Mouse (Mus musculus): ENCODE data around the gene Ppm1l. TPM values are rescaled to one million over a fixed set of nuclear protein-coding genes. Genes with fewer than 3 reads are reported as not detected.
"Not testable (repeated sequence)": the region's sequence is repeated elsewhere in the genome, so short reads cannot be mapped to it uniquely, and the experiment has no call there.

Gene Ppm1l
- polyA plus RNA-seq, 1 experiment from 2014 or later: 5.8 TPM

DNA sequence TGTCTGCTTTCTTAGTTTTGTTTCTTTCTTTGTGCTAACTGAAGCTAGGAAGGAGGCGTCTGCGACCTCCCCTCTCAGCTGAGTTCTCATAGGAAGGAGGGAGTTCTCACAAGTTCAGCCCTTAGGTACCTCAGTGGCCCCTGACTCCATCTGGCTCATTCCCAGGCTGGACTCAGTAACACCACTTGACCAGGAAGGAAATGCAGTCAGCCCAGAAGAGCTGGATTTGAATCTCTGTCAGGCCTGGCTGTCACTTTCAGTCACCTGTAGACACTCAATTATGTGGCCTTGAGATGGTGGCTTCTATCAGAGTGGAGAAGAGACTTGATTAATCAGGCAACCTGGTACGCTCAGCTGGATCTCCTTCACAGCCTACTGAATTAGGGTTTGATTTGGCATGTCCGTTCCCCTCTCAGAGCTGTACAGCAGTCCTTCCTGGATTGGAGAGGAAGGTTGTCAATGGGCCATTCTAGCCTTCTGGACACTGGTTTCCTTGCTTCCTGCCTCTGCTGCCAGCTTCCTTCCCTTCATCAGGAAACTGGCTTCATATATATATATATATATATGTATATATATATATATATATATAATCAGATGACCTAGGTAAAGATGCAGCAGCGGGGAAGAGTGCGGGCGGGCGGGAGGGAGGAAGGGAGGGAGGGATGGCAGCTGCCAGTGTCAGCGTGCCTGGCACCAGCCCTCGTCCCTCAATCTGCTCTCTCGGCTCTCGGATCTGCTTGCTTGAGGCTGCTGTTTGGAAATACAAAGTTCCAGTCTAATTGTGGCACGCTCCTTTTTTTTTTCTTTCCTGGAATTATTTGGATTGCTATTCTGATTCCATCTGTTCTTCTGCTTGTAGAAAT, 45.1 kb downstream of the Ppm1l start:
- Histone ChIP-seq H3K27ac (no peak overlapping the region), H3K4me3 (no peak overlapping the region), H3K4me1 (0 out of 2 replicates have a peak, but pooled peaks cover 5% of the 10 kb centered on the region), H3K27me3 (ENCODE audit: insufficient read depth, poor library complexity, severe bottlenecking) (no peaks in the 10 kb centered on the region), H3K36me3 (no peaks in the 10 kb centered on the region), H3K9me3 (no peaks in the 10 kb centered on the region)
- DNase-seq (ENCODE audit: low spot score): no peak
- WGBS: 86% methylated on average over 12 of the region's 13 CpGs

DNA sequence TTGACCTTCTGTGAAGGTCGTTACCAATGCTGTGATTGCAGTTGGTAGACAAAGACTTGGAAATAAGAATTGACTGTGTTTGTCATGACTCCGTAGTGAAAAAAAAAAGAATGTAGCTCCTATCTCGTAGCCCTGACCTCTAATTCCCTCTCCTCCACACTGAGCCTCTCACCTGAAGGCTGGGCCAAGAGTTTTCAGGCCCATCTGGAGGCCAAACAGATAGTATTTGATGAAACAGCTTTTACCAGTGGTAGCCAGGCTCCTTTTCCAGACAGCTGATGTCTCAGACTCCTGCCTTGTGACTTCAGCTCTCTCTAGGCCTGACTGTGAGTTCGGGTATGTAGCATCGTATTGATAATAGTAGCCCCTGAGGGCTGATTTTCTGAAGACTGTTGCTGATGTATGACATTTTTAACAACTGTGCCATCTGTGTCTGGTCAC, 45.7 kb downstream of the Ppm1l start:
- no peak overlapping the region for H3K27ac ChIP-seq
- H3K9me3 ChIP-seq: no peaks in the 10 kb centered on the region
- no peak for DNase-seq (ENCODE audit: low spot score)
- 72% methylated on average over 5 of the region's 5 CpGs for WGBS
- H3K4me3 ChIP-seq: no peak overlapping the region
- no peaks in the 10 kb centered on the region for H3K36me3 ChIP-seq
- 0 out of 2 replicates have a peak, but pooled peaks cover 5% of the 10 kb centered on the region for H3K4me1 ChIP-seq
- H3K27me3 ChIP-seq (ENCODE audit: insufficient read depth, poor library complexity, severe bottlenecking): no peaks in the 10 kb centered on the region

DNA sequence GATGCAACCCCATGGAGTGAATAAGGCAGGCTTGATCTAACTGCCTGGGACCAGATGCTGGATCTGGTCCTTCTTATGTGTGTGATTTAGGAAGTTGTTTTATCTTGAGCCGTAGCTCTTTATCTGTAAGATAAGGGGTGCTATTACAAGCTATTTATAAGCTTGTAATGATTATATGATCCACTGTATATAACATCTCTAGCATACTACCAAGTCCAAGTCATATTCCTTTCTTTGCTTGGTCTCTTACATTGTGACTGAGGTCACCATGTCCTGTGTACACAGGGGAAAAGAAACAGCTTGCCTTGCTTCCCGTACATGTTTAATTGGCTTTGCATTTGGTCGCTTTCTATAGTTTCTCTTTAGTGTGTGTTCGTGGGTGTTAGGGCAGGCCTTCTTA, 46.2 kb downstream of the Ppm1l start:
- no peak overlapping the region for H3K27ac ChIP-seq
- no peak for DNase-seq (ENCODE audit: low spot score)
- 0 out of 2 replicates have a peak, but pooled peaks cover 5% of the 10 kb centered on the region for H3K4me1 ChIP-seq
- no peak overlapping the region for H3K4me3 ChIP-seq
- 70% methylated on average over 4 of the region's 4 CpGs for WGBS
- no peaks in the 10 kb centered on the region for H3K36me3 ChIP-seq
- H3K9me3 ChIP-seq: no peaks in the 10 kb centered on the region
- no peaks in the 10 kb centered on the region for H3K27me3 ChIP-seq (ENCODE audit: insufficient read depth, poor library complexity, severe bottlenecking)

DNA sequence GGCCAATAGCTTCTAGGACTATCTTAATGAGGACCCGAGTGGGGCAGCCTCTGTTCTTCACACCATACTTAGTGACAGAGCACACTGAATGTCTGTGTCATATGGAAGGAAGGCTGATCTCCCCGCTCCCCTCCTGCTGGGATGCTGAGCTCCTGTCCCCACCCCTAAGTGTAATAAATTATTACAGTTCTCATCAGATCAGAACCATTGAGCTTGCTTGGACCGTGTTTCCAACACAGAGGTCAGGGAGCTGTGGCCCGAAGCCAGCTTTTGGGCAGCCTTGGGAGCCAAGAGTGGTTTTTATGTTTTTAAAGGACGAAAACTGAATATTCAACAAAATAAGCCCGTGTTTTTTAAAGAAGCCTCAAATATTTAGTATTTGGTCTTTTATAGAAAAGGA, 47.5 kb downstream of the Ppm1l start:
- no peak overlapping the region for H3K4me3 ChIP-seq
- no peaks in the 10 kb centered on the region for H3K27me3 ChIP-seq (ENCODE audit: insufficient read depth, poor library complexity, severe bottlenecking)
- DNase-seq (ENCODE audit: low spot score): no peak
- no peak overlapping the region for H3K27ac ChIP-seq
- H3K9me3 ChIP-seq: no peaks in the 10 kb centered on the region
- H3K36me3 ChIP-seq: no peaks in the 10 kb centered on the region
- 89% methylated on average over 6 of the region's 6 CpGs for WGBS
- H3K4me1 ChIP-seq: 0 out of 2 replicates have a peak, but pooled peaks cover 5% of the 10 kb centered on the region

DNA sequence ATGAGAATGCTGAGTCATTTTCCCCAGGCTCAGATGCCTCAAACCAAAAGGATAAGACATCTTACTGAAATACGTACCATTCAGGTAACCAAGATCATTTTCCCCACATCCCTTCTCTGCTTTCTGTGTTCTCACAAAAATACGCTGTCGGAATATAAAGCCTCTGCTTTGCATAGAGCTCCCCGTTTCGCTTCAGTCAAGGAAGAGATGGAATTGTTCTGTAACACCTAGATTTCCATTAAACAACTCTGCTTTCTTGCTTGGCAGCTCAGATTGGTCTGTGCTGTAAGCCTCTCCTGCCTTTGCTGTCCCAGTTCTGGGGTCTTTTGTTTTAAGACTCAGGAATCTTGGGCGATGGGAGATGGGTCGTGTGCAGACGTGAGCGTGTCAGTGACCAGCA, 51.3 kb downstream of the Ppm1l start:
- H3K36me3 ChIP-seq: no peaks in the 10 kb centered on the region
- H3K27me3 ChIP-seq (ENCODE audit: insufficient read depth, poor library complexity, severe bottlenecking): no peaks in the 10 kb centered on the region
- no peak overlapping the region for H3K4me3 ChIP-seq
- H3K9me3 ChIP-seq: no peaks in the 10 kb centered on the region
- no peaks in the 10 kb centered on the region for H3K4me1 ChIP-seq
- H3K27ac ChIP-seq: no peak overlapping the region
- no peak for DNase-seq (ENCODE audit: low spot score)
- 89% methylated on average over 9 of the region's 9 CpGs for WGBS

DNA sequence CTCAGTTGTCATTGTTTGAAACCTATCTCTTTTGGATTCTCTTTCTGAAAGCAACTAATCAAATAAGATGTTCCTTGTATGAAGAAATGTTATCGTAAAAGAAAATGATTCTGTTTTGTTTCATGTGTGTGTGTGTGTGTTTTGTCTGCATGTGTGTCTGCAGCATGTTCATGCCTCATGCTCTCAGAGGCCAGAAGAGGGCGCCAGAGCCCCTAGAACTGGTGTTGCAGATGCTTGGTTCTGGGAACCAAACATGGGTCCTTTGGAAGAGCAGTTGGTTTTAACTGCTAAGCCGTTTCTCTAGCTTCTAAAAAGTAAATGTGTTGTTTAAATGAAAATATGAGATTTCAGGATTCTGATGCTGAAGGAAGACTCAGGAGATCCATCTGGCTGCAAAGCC, 56.1 kb downstream of the Ppm1l start:
- 73% methylated on average over 3 of the region's 3 CpGs for WGBS
- no peaks in the 10 kb centered on the region for H3K27me3 ChIP-seq (ENCODE audit: insufficient read depth, poor library complexity, severe bottlenecking)
- H3K4me3 ChIP-seq: no peak overlapping the region
- H3K36me3 ChIP-seq: no peaks in the 10 kb centered on the region
- DNase-seq (ENCODE audit: low spot score): no peak
- no peaks in the 10 kb centered on the region for H3K4me1 ChIP-seq
- no peaks in the 10 kb centered on the region for H3K9me3 ChIP-seq
- no peak overlapping the region for H3K27ac ChIP-seq

DNA sequence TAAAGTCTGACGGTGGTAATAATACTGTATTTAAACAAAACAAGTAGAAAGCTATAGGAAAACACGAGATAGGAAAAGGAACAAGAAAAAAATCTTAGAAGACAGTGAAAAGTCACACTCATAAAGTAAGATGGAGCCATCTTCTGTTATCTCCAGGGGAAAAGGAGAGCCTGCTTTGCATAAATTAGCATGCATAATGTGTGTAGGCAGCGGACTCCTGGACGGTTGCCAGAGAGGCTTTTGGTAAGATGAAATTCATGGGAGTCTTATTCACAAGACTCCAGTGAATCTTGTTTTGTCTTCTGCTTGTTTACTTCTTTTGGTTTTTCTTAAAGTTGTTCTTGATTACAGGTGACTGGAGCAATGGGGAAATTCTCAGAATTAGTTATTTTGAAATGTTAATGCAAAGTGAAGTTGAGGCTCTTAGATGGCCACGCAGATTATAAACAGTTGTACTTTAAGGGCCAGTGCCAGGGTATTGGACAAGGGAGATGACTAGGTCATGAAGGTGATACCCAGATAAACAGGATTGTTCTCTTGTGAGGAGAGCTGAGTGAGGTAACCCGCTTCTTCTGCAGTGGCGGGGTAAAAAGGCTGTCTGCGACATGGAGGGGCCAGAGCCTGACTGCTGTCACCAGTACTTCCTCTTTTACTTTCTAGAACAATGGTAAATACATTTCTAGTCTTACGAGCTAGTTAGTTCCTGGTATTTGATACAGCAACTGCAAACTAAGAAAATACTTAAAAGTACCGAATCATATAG, 57.1 kb downstream of the Ppm1l start:
- H3K27ac ChIP-seq: no peak overlapping the region
- H3K4me3 ChIP-seq: no peak overlapping the region
- 78% methylated on average over 10 of the region's 10 CpGs for WGBS
- H3K9me3 ChIP-seq: no peaks in the 10 kb centered on the region
- DNase-seq (ENCODE audit: low spot score): no peak
- no peaks in the 10 kb centered on the region for H3K4me1 ChIP-seq
- no peaks in the 10 kb centered on the region for H3K36me3 ChIP-seq
- H3K27me3 ChIP-seq (ENCODE audit: insufficient read depth, poor library complexity, severe bottlenecking): no peaks in the 10 kb centered on the region

DNA sequence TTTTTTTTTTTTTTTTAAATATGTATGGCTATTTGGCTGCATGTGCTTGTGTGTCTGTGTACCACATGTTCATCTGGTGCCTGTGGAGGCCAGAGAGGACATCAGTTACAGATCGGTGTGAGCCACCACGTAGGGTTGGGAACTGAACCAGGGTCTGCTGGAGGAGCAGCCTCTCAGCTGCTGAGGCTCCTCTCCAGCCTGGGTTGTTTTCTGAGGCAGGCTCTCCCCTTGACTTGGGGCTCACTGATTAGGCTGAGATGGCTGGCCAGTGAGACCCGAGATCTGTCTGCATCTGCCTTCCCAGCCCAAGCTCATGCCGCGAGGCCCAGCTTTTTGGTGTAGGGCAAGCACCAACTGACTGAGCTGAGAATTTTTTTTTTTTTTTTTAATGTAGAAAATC, 57.9 kb downstream of the Ppm1l start:
- no peak overlapping the region for H3K27ac ChIP-seq
- no peak for DNase-seq (ENCODE audit: low spot score)
- H3K27me3 ChIP-seq (ENCODE audit: insufficient read depth, poor library complexity, severe bottlenecking): no peaks in the 10 kb centered on the region
- 84% methylated on average over 5 of the region's 5 CpGs for WGBS
- H3K36me3 ChIP-seq: no peaks in the 10 kb centered on the region
- H3K4me1 ChIP-seq: no peaks in the 10 kb centered on the region
- H3K9me3 ChIP-seq: no peaks in the 10 kb centered on the region
- H3K4me3 ChIP-seq: no peak overlapping the region

DNA sequence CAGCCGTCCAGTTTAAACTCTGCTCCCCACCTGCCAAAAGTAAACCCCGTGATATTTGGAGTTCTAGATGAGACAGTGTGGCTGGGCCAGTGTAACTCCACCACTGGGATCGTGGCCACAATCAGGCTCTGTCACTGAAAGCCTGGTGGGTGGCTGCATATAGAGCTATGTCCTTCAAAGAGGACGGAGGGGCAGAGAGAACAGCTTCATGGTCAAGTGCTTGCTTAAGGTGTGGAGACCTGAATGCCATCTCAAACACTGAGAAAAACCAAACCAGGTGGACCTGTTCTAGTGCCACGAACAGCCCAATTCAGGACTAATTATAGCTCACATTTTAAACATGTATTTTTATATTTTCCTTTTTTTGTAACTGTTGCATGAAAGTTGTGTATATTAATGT, 58.3 kb downstream of the Ppm1l start:
- H3K9me3 ChIP-seq: no peaks in the 10 kb centered on the region
- 77% methylated on average over 5 of the region's 5 CpGs for WGBS

DNA sequence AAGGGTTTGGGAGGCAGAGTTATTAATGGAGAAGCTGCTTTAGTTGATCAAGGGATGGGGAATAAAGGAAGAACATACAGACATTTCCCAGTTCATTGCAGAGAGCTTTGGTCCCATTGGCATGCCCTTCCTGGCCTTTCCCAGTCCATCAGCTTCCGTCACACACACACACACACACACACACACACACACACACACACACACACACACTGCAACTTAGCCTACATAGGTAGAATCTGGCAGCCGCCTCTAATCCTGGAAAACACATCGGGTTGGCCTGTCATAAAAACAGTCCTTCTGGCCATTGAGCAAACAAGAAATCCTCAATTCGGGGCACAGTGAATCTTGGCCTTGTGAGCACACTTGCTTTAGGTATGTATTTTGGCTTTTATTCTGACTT, 64.6 kb downstream of the Ppm1l start:
- Histone ChIP-seq H3K36me3 (no peaks in the 10 kb centered on the region), H3K4me3 (no peak overlapping the region), H3K9me3 (no peaks in the 10 kb centered on the region), H3K4me1 (no peaks in the 10 kb centered on the region), H3K27ac (no peak overlapping the region), H3K27me3 (ENCODE audit: insufficient read depth, poor library complexity, severe bottlenecking) (no peaks in the 10 kb centered on the region)
- WGBS: 74% methylated on average over 4 of the region's 4 CpGs
- no peak for DNase-seq (ENCODE audit: low spot score)

More for the DNA sequence above, 58.3 kb downstream of the Ppm1l start:
- no peaks in the 10 kb centered on the region for H3K4me1 ChIP-seq
- DNase-seq (ENCODE audit: low spot score): no peak
- H3K4me3 ChIP-seq: no peak overlapping the region
- no peaks in the 10 kb centered on the region for H3K27me3 ChIP-seq (ENCODE audit: insufficient read depth, poor library complexity, severe bottlenecking)
- no peaks in the 10 kb centered on the region for H3K36me3 ChIP-seq
- H3K27ac ChIP-seq: no peak overlapping the region

DNA sequence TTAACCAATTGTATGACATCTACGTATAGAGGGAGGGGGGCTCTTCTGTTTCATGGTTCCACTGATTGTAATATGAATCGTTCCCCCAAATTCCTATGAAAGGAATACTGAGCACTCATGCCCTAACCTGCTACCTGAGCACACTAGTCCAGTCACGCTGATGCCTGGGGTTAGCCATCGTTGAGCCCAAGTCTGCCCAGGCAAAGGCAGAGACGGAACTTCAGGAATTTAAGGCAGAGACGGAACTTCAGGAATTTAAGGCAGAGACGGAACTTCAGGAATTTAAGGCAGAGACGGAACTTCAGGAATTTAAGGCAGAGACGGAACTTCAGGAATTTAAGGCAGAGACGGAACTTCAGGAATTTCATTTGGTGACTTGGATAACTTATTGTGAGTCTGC, 75.2 kb downstream of the Ppm1l start:
- 61% methylated on average over 10 of the region's 10 CpGs for WGBS
- H3K27ac ChIP-seq; DNase-seq (ENCODE audit: low spot score): not testable (repeated sequence)

DNA sequence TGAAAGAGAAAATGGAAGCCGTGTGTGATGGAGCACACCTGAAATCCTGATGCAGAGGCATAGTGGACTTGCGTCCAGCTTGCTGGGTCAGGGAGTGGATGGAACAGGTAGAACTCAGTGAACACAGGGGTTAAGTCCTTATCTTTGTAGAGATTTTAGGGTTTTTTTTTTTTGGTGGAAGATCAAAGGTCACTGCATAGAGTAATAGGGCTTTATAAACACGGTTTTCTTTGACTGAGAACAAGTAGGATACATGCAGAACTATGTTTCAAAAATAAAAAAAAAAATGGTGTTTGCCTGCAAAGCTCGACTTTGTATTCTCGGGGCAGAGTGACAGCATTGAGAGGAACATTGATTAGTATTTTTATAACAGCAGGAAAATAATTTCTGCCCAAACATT, 75.6 kb downstream of the Ppm1l start:
- WGBS: 86% methylated on average over 5 of the region's 5 CpGs
- Histone ChIP-seq H3K9me3 (no peaks in the 10 kb centered on the region), H3K36me3 (no peaks in the 10 kb centered on the region), H3K27ac (no peak overlapping the region), H3K4me3 (no peak overlapping the region), H3K27me3 (ENCODE audit: insufficient read depth, poor library complexity, severe bottlenecking) (no peaks in the 10 kb centered on the region), H3K4me1 (no peaks in the 10 kb centered on the region)
- DNase-seq (ENCODE audit: low spot score): no peak

More for the DNA sequence above, 75.2 kb downstream of the Ppm1l start:
- H3K4me3 ChIP-seq; H3K9me3 ChIP-seq; H3K4me1 ChIP-seq; H3K27me3 ChIP-seq (ENCODE audit: insufficient read depth, poor library complexity, severe bottlenecking); H3K36me3 ChIP-seq: not testable (repeated sequence)

DNA sequence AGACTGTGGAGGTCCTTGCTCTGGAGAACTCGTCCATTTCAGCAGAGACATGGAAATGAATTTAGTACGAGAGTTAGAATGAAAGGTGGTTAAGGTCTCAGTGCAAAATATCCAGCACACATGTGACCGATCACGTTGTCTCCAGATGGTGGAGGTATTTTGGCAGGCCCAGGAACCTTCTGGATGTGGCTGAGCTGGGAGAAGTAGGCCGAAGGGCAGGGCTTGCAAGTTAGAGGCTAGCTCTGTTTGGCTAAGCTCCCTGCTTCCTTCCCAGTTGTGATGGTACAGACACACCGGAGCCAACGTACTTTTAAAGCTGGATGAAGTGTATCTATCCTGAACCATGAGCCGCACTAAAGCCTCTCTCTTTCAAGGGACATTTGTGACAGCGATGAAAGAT, 76.4 kb downstream of the Ppm1l start:
- 86% methylated on average over 9 of the region's 9 CpGs for WGBS
- no peak overlapping the region for H3K27ac ChIP-seq
- no peaks in the 10 kb centered on the region for H3K27me3 ChIP-seq (ENCODE audit: insufficient read depth, poor library complexity, severe bottlenecking)

More for the DNA sequence above, 76.4 kb downstream of the Ppm1l start:
- DNase-seq (ENCODE audit: low spot score): no peak
- Histone ChIP-seq H3K4me1 (no peaks in the 10 kb centered on the region), H3K9me3 (no peaks in the 10 kb centered on the region), H3K36me3 (no peaks in the 10 kb centered on the region), H3K4me3 (no peak overlapping the region)
